Mouse (Mus musculus) 416B (cell line): Measurements from ENCODE around the gene Tnrc6c.
A peak's percentile ranks its signal among the peaks of the same experiment; 100 is the strongest.

ENCODE experiments used
- DNase-seq: peaks from one replicate; pipeline ENCODE4 v3.0.0; 2011; ENCODE audit warnings: low read depth

Tnrc6c gene

GRCm38 (mm10) chr11:117638809-117639208 is 15.3 kb upstream of the Tnrc6c start:
- DNase-seq: no peak

- DNase-seq: no peak
Observed at GRCm38 (mm10) chr11:117639331-117639970, 14.6 kb upstream of the Tnrc6c start.

GRCm38 (mm10) chr11:117642181-117642580 is 11.9 kb upstream of the Tnrc6c start:
- DNase-seq: no peak

GRCm38 (mm10) chr11:117643240-117643639 is 10.8 kb upstream of the Tnrc6c start:
- no peak for DNase-seq

- no peak for DNase-seq
Observed at GRCm38 (mm10) chr11:117646786-117647185, 7.3 kb upstream of the Tnrc6c start.

- no peak for DNase-seq
Observed at GRCm38 (mm10) chr11:117648005-117648404, 6.1 kb upstream of the Tnrc6c start.

- DNase-seq: no peak
Observed at GRCm38 (mm10) chr11:117650721-117651644, 3.1 kb upstream of the Tnrc6c start.

GRCm38 (mm10) chr11:117652907-117653306 is 1.2 kb upstream of the Tnrc6c start:
- no peak for DNase-seq

- peak; percentile 99 for DNase-seq
Observed at GRCm38 (mm10) chr11:117654380-117654924, 363 bp downstream of the Tnrc6c start.

- no peak for DNase-seq
Observed at GRCm38 (mm10) chr11:117654934-117655291, 824 bp downstream of the Tnrc6c start.

GRCm38 (mm10) chr11:117655292-117656076 is 1.4 kb downstream of the Tnrc6c start:
- peak; percentile 53 for DNase-seq

- DNase-seq: no peak
Observed at GRCm38 (mm10) chr11:117656077-117656401, 1.9 kb downstream of the Tnrc6c start.

- no peak for DNase-seq
Observed at GRCm38 (mm10) chr11:117658974-117659373, 4.9 kb downstream of the Tnrc6c start.

GRCm38 (mm10) chr11:117663036-117663809 is 9.1 kb downstream of the Tnrc6c start:
- DNase-seq: peak; percentile 25

GRCm38 (mm10) chr11:117663810-117664139 is 9.7 kb downstream of the Tnrc6c start:
- DNase-seq: no peak

GRCm38 (mm10) chr11:117665189-117665588 is 11.1 kb downstream of the Tnrc6c start:
- no peak for DNase-seq

GRCm38 (mm10) chr11:117666563-117666962 is 12.5 kb downstream of the Tnrc6c start:
- DNase-seq: no peak

GRCm38 (mm10) chr11:117667152-117667551 is 13.1 kb downstream of the Tnrc6c start:
- no peak for DNase-seq

- DNase-seq: no peak
Observed at GRCm38 (mm10) chr11:117667825-117668224, 13.7 kb downstream of the Tnrc6c start.

- DNase-seq: no peak
Observed at GRCm38 (mm10) chr11:117671626-117672025, 17.5 kb downstream of the Tnrc6c start.

- no peak for DNase-seq
Observed at GRCm38 (mm10) chr11:117674531-117674930, 20.4 kb downstream of the Tnrc6c start.

GRCm38 (mm10) chr11:117676649-117677048 is 22.6 kb downstream of the Tnrc6c start:
- no peak for DNase-seq
